In genomic region chr10:5229129-5229528, GRCm38 (mm10) we compare ENCODE assay signal across 22 mouse cellular contexts.
"Had no signal": no experiment of that assay in that cellular context is flagged by ENCODE, and none has a peak within 500 bp of the region (broad histone marks: within the 10 kb centered on the region; RNA-seq: fewer than 3 reads in every experiment).

No protein-coding gene starts in this region.

- H3K9me3 ChIP-seq: limb, embryonic 13.5 days; liver, embryonic 12.5 days; liver, embryonic 15.5 days; lung, embryonic 15.5 days; megakaryocyte, embryonic 14.5 days; midbrain, embryonic 10.5 days; midbrain, embryonic 13.5 days; neural tube, embryonic 13.5 days; stomach, embryonic 15.5 days had no signal

- H3K9ac ChIP-seq: limb, embryonic 13.5 days; liver, embryonic 12.5 days; liver, embryonic 15.5 days; lung, embryonic 15.5 days; midbrain, embryonic 13.5 days; neural tube, embryonic 13.5 days; stomach, embryonic 15.5 days had no signal

- ATAC-seq: liver, embryonic 12.5 days; midbrain, embryonic 13.5 days; midbrain, embryonic 16.5 days had no signal

- H3K27ac ChIP-seq: limb, embryonic 13.5 days; liver, embryonic 12.5 days; liver, embryonic 15.5 days; lung, embryonic 15.5 days; midbrain, embryonic 10.5 days; midbrain, embryonic 13.5 days; neural tube, embryonic 13.5 days; stomach, embryonic 15.5 days had no signal

- H3K4me1 ChIP-seq: limb, embryonic 13.5 days; liver, embryonic 12.5 days; liver, embryonic 15.5 days; lung, embryonic 15.5 days; midbrain, embryonic 10.5 days; midbrain, embryonic 13.5 days; neural tube, embryonic 13.5 days; stomach, embryonic 15.5 days had no signal

- H3K4me3 ChIP-seq: limb, embryonic 13.5 days; liver, embryonic 12.5 days; liver, embryonic 15.5 days; lung, embryonic 15.5 days; megakaryocyte, embryonic 14.5 days; midbrain, embryonic 10.5 days; midbrain, embryonic 13.5 days; myocyte; neural tube, embryonic 13.5 days; stomach, embryonic 15.5 days had no signal

- H3K36me3 ChIP-seq: liver, embryonic 12.5 days; liver, embryonic 15.5 days; midbrain, embryonic 10.5 days; midbrain, embryonic 13.5 days; neural tube, embryonic 13.5 days had no signal

- H3K4me2 ChIP-seq: limb, embryonic 13.5 days; liver, embryonic 12.5 days; liver, embryonic 15.5 days; lung, embryonic 15.5 days; midbrain, embryonic 13.5 days; neural tube, embryonic 13.5 days; stomach, embryonic 15.5 days had no signal

- DNase-seq: kidney, postnatal 14 days; kidney, postnatal 4 days; left cerebral cortex, postnatal 4 days; liver; lung, adult 18-20 months; lung, postnatal 10 days; lung, postnatal 36 days; retina, postnatal 1 day; right cerebral cortex, postnatal 25 days; spleen, adult 18-20 months; thymus, postnatal 36 days had no signal

- H3K27me3 ChIP-seq: limb, embryonic 13.5 days; liver, embryonic 12.5 days; liver, embryonic 15.5 days; lung, embryonic 15.5 days; megakaryocyte, embryonic 14.5 days; midbrain, embryonic 13.5 days; neural tube, embryonic 13.5 days; stomach, embryonic 15.5 days had no signal
